Mouse (Mus musculus): ENCODE measurements at regions not wholly inside any gene's neighbourhood (a gene's known extent, or its start where the extent isn't known, plus 50 kb on each side); places are given as distances from the start of the nearest gene placed in this dataset.

- DNase-seq (ENCODE audit: low read depth, low spot score), result no peak
These were observed 376.3 kb upstream of the Lrfn5 start for GRCm38 (mm10) chr12:61146695-61147094.

GRCm38 (mm10) chr12:61175331-61175730 lies 347.6 kb upstream of the Lrfn5 start:
- peak; percentile 14 for DNase-seq (ENCODE audit: low read depth, low spot score)
